Mouse (Mus musculus) midbrain, embryonic 16.5 days (tissue): ENCODE data around the gene Ms4a6d. TPM values are rescaled to one million over a fixed set of nuclear protein-coding genes. Genes with fewer than 3 reads are reported as not detected.

Experiments used
- ATAC-seq: fragments of 200-750 bp; cut with Nextera tagmentation; 2 replicates; pipeline ENCODE4 v1.8.0; 2017; ENCODE audit warnings: moderate TSS enrichment
- H3K27ac ChIP-seq: fragments of 300-500 bp; sonication (generic); 2 replicates; pipeline ENCODE4 v1.5.1; 2014; ENCODE audit warnings: mild to moderate bottlenecking, low read length, mixed read lengths
- H3K27me3 ChIP-seq: fragments of 300-500 bp; sonication (generic); 2 replicates; pipeline ENCODE4 v1.6.1; 2014; ENCODE audit warnings: low read depth, low read length, mixed read lengths; ENCODE audit not compliant: control insufficient read depth, insufficient read depth
- H3K36me3 ChIP-seq: fragments of 300-500 bp; sonication (generic); 2 replicates; pipeline ENCODE4 v1.6.1; 2014; ENCODE audit warnings: mild to moderate bottlenecking, low read length, moderate library complexity, mixed read lengths; ENCODE audit not compliant: control insufficient read depth, insufficient read depth
- H3K4me1 ChIP-seq: fragments of 300-500 bp; sonication (generic); 2 replicates; pipeline ENCODE4 v1.6.1; 2014; ENCODE audit warnings: mild to moderate bottlenecking, low read length, mixed read lengths; ENCODE audit not compliant: control insufficient read depth, insufficient read depth
- H3K4me2 ChIP-seq: fragments of 300-500 bp; sonication (generic); 2 replicates; pipeline ENCODE4 v1.6.1; 2014; ENCODE audit warnings: mild to moderate bottlenecking, low read length, mixed read lengths
- H3K4me3 ChIP-seq: fragments of 300-500 bp; sonication (generic); 2 replicates; pipeline ENCODE4 v1.5.1; 2014; ENCODE audit warnings: low read depth, mild to moderate bottlenecking, low read length, moderate library complexity, mixed read lengths
- H3K9ac ChIP-seq: fragments of 300-500 bp; sonication (generic); 2 replicates; pipeline ENCODE4 v1.6.1; 2014; ENCODE audit warnings: low read depth, low read length, mixed read lengths
- H3K9me3 ChIP-seq: fragments of 300-500 bp; sonication (generic); replicated peaks from 2 replicates; pipeline ENCODE4 v1.6.1; 2014; ENCODE audit warnings: mild to moderate bottlenecking, low read length, mixed read lengths; ENCODE audit not compliant: control insufficient read depth, poor library complexity, severe bottlenecking
- WGBS: fragments of 180-500 bp; shearing (Covaris S2); extraction: QIAGEN DNeasy Blood & Tissue Kit; methylation state at CpG from one replicate; pipeline ENCODE4 v1.1.7; 2014; 5-methylcytosine and 5-hydroxymethylcytosine counted together
- polyA plus RNA-seq: library from polyadenylated mRNA; unstranded; fragments of >200 nt; fragmentation: Nextera tagmentation; extraction: Ambion mirVana; gene quantifications from 2 replicates; pipeline ENCODE4 v1.2.1, GENCODE M21; 2015

The Ms4a6d gene
- 1.6 and 1.9 TPM in 2 replicates for polyA plus RNA-seq

DNA sequence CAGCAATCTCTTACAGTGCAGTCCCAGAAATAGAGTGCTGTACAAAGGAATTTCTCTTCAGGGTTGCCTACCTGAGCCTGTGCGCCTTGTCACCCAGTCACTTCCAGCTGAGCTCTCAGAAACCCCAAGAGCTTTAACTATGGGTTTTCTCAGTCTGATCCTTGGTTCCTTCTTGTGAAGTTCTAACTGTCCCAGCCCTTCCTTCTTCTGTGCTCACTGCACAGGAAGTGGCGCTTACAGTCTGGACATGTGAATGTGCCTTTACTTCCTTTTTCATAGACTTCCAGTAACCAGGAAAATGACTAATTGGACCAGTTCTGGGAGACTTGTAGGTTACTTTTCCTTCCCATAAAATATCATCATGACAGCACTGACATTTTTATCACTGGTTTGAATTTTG, at the start of gene Ms4a6d:
Gene Ms4a6d (minus strand): TSS at position 247 of the 400 bp plus-strand sequence.
- Histone ChIP-seq H3K27ac (no peak within 1 kb of the TSS), H3K36me3 (no peaks in the 10 kb centered on the region), H3K4me2 (no peak within 1 kb of the TSS), H3K27me3 (no peaks in the 10 kb centered on the region), H3K9ac (no peak within 1 kb of the TSS), H3K9me3 (no peaks in the 10 kb centered on the region), H3K4me1 (no peaks in the 10 kb centered on the region), H3K4me3 (no peak within 1 kb of the TSS)
- 96% methylated on average over 2 of the region's 2 CpGs for WGBS
- ATAC-seq, result no peak

DNA sequence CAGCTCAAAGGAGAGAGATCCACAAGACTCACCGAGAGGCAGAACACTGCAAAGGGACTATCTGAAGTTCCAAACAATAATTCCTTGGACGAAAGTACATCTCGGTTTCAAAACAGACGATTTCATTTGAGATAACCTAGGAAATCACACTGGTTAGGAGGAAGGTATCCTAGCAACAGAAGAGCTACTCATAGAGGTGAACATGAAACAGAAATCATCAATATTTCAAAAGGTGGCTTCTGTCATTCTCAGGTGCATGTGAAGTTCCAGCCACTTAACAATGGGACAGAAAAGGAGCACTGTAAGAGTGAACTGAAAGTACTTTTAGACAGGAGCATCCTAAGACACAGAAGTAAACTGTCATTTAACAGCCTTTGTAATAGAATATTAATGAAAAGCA, 44.9 kb upstream of the Ms4a6d start:
- H3K9me3 ChIP-seq, result no peaks in the 10 kb centered on the region
- no peak overlapping the region for H3K4me2 ChIP-seq
- 77% methylated on average over 4 of the region's 4 CpGs for WGBS
- H3K4me3 ChIP-seq, result no peak overlapping the region
- peak; percentile 71; the same call in 1 of the 2 replicates for ATAC-seq
- H3K9ac ChIP-seq, result no peak overlapping the region
- no peaks in the 10 kb centered on the region for H3K27me3 ChIP-seq
- H3K4me1 ChIP-seq, result no peaks in the 10 kb centered on the region
- no peaks in the 10 kb centered on the region for H3K36me3 ChIP-seq
- H3K27ac ChIP-seq, result no peak overlapping the region

DNA sequence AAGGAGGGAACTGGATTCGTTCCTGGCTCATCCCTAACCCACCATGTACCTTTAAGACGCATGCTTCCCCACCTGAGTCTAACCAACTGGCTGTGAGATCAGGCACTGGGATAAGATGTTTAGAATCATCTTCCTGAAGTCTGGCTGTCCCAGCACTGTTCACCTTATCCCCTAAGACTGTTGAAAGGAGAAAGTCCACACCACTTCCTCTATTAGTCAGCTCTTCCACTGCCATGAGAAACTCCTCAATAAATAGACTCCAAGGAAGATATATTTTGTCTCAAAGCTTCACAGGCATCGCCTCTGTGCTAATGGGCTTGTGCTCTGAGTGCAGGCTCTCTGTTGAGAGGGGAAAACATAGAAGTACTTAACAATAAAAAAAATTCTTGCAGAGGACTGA, 41.5 kb upstream of the Ms4a6d start:
- no peaks in the 10 kb centered on the region for H3K4me1 ChIP-seq
- no peak overlapping the region for H3K27ac ChIP-seq
- H3K36me3 ChIP-seq, result no peaks in the 10 kb centered on the region
- ATAC-seq, result no peak
- WGBS, result 83% methylated on average over 3 of the region's 3 CpGs
- H3K4me2 ChIP-seq, result no peak overlapping the region
- H3K9ac ChIP-seq, result no peak overlapping the region
- no peaks in the 10 kb centered on the region for H3K27me3 ChIP-seq
- H3K9me3 ChIP-seq, result no peaks in the 10 kb centered on the region
- H3K4me3 ChIP-seq, result no peak overlapping the region

DNA sequence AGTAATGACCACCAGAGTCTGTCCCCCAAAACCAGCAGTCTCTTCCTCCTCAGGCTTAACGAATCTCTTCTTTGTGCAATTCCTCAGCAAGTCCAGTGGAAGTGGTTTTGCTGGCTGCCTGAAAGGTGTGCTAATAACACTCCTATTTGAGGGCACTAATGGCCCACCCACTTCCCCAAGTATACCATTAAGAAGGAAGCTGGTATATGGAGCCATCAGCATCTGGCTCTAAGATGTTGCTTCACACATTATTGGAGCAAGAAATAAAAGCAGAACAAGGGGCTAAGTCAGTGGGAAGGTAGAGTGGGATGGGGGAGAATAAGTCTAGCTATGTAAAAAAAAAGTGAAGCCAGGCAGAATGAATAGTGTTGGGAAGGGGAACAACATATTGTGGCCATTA, 36.1 kb upstream of the Ms4a6d start, which contains the start of gene Ms4a3:
Gene Ms4a3 (minus strand): TSS at position 120 of the 400 bp plus-strand sequence.
- Histone ChIP-seq H3K9me3 (no peaks in the 10 kb centered on the region), H3K4me3 (no peak within 1 kb of the TSS), H3K4me1 (no peaks in the 10 kb centered on the region), H3K9ac (no peak within 1 kb of the TSS), H3K27ac (no peak within 1 kb of the TSS), H3K27me3 (no peaks in the 10 kb centered on the region), H3K36me3 (no peaks in the 10 kb centered on the region), H3K4me2 (no peak within 1 kb of the TSS)
- no peak for ATAC-seq
- WGBS, result 88% methylated on average over 1 of the region's 1 CpGs

DNA sequence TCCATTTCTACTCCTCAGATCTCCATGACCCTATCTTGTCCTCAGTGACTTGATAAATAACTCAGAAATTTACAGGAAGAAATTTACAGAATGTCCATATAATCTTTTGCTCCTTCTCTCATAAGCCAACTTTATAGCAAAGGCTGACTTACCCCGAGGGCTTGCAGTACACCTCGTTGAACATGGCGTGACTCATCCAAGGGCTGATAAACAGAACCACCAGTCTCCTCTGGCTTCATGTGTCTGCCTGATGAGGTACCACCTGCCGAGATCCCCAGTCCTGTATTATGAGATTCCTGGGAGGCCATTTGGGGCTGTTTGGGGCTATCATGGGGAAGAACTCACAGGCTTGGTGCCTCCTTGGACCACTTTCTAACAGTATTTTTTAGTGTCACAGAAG, 34.4 kb upstream of the Ms4a6d start:
- H3K9ac ChIP-seq, result no peak overlapping the region
- no peaks in the 10 kb centered on the region for H3K36me3 ChIP-seq
- WGBS, result 80% methylated on average over 4 of the region's 4 CpGs
- H3K27me3 ChIP-seq, result no peaks in the 10 kb centered on the region
- H3K4me1 ChIP-seq, result no peaks in the 10 kb centered on the region
- no peak overlapping the region for H3K4me3 ChIP-seq
- H3K4me2 ChIP-seq, result no peak overlapping the region
- H3K27ac ChIP-seq, result no peak overlapping the region
- no peak for ATAC-seq
- H3K9me3 ChIP-seq, result no peaks in the 10 kb centered on the region

DNA sequence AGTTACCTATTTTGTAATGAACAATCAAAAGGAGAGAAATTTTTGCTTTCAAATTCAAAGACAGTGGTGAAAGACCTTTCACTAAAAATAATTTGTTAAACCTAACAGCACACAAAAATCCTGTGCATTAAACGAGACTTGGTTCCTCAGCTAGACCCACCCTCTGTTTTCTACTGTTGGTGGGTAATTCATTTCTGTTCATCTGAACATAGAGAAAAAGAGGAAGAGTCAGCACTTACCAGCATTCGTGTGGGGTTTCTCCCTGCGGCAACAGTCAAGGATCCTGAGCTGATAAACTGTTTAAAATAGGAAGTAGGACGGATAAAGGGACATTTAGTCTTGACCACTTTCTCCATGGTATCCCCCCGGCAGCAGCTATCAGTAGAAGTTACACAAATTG, 30.9 kb upstream of the Ms4a6d start:
- Histone ChIP-seq H3K4me1 (no peaks in the 10 kb centered on the region), H3K4me2 (no peak overlapping the region), H3K9me3 (no peaks in the 10 kb centered on the region), H3K36me3 (no peaks in the 10 kb centered on the region), H3K27ac (no peak overlapping the region), H3K27me3 (no peaks in the 10 kb centered on the region), H3K9ac (no peak overlapping the region), H3K4me3 (no peak overlapping the region)
- WGBS, result 81% methylated on average over 5 of the region's 5 CpGs
- no peak for ATAC-seq

DNA sequence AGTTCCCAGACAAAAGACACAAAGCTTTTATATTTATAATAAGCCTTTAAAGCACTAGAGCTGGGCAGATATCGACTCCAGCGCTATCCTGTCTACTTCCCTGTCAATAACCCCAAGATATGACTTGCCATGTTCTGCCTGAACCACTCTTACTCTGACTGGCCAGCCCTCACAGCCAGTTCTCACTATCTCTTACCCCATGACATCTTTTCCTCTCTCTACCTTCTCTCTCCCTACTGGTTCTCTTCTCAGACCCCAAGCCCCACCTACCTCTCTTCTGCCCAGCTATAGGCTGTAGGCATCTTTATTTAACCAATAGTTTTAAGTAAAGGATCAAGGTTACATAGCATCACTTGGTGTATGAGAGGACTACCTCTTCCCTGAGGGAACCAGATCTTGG, 29.7 kb upstream of the Ms4a6d start:
- no peak overlapping the region for H3K4me3 ChIP-seq
- no peak for ATAC-seq
- H3K27ac ChIP-seq, result no peak overlapping the region
- H3K9ac ChIP-seq, result no peak overlapping the region
- H3K27me3 ChIP-seq, result no peaks in the 10 kb centered on the region
- no peak overlapping the region for H3K4me2 ChIP-seq
- H3K36me3 ChIP-seq, result no peaks in the 10 kb centered on the region
- H3K9me3 ChIP-seq, result no peaks in the 10 kb centered on the region
- no peaks in the 10 kb centered on the region for H3K4me1 ChIP-seq
- 74% methylated on average over 2 of the region's 2 CpGs for WGBS

DNA sequence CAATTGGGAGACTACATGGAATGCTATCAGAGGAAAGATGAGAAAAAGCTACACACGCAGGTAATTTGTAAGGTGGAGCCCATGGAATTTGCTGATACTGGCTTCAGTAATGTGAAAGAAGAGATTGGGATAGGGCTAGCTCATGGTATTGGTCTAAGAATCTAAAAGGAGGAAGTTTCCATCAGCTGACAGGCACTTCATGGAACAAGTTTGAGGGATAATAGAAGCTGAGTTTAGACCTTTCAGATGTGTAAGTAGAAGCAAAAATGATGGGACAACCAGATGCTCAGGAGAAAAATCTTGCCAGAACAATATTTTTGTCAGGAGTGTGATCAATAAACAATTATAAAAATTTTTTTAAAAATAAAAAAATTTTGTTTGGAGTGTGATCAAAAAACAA, 29.1 kb upstream of the Ms4a6d start:
- H3K36me3 ChIP-seq, result no peaks in the 10 kb centered on the region
- no peaks in the 10 kb centered on the region for H3K9me3 ChIP-seq
- no peaks in the 10 kb centered on the region for H3K4me1 ChIP-seq
- no peak overlapping the region for H3K4me2 ChIP-seq
- ATAC-seq, result no peak
- H3K4me3 ChIP-seq, result no peak overlapping the region
- no peak overlapping the region for H3K27ac ChIP-seq
- H3K9ac ChIP-seq, result no peak overlapping the region
- no peaks in the 10 kb centered on the region for H3K27me3 ChIP-seq
- WGBS, result 85% methylated on average over 1 of the region's 1 CpGs

DNA sequence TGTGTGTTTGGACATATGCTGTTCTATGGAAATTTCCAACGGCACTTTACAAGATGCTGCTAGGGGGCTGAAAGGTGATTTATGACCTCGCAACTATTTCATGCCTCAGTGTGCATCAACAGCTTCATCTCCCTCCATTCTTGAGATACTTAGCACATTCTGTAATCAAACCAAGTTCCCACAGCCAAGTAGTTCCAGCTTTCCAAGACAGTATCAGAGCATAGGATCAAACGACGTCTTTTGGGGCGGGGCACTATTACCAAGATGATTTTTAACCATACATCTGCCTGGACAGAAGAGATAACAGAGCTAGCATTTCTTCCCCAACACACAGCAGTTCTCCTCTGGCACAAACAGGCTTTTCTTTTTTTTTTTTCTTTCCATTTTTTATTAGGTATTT, 20.6 kb upstream of the Ms4a6d start:
- WGBS, result 83% methylated on average over 5 of the region's 5 CpGs
- no peaks in the 10 kb centered on the region for H3K4me1 ChIP-seq

DNA sequence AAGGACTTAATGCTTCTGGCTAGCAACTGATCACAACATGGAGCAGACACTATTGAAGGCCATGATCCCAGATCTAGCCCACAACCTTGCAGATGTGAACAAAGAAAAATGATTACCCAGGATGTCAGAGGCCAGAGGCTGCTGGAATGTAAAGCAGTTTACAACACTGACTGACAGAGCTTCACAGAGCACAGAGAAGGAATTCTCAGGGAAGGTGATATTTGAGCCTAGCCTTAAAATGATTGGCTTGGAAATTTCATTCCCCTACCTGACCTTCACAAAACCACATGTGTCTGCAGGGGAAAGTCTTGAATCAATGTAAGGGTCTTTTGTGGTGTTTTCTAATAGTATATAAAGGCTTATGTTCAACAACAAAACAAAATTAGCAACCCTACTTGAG, 20.2 kb upstream of the Ms4a6d start:
- Histone ChIP-seq H3K4me1 (no peaks in the 10 kb centered on the region), H3K4me2 (no peak overlapping the region), H3K9ac (no peak overlapping the region), H3K9me3 (no peaks in the 10 kb centered on the region), H3K27ac (no peak overlapping the region), H3K4me3 (no peak overlapping the region), H3K36me3 (no peaks in the 10 kb centered on the region), H3K27me3 (no peaks in the 10 kb centered on the region)
- no peak for ATAC-seq

More for the DNA sequence above, 20.6 kb upstream of the Ms4a6d start:
- Histone ChIP-seq H3K9ac (no peak overlapping the region), H3K4me3 (no peak overlapping the region), H3K4me2 (no peak overlapping the region), H3K27ac (no peak overlapping the region), H3K27me3 (no peaks in the 10 kb centered on the region), H3K36me3 (no peaks in the 10 kb centered on the region), H3K9me3 (no peaks in the 10 kb centered on the region)
- no peak for ATAC-seq
